Mouse (Mus musculus): ENCODE data around the gene Rita1. TPM values are rescaled to one million over a fixed set of nuclear protein-coding genes. Genes with fewer than 3 reads are reported as not detected.

Gene Rita1
- polyA plus RNA-seq, 1 experiment from 2014 or later: 13.4 TPM

- Histone ChIP-seq H3K27me3 (ENCODE audit: control insufficient read depth, insufficient read depth, low read length) (peaks cover under 1% of the 10 kb centered on the region; the same call in 1 of the 2 replicates), H3K9ac (ENCODE audit: low read length) (no peak overlapping the region), H3K4me1 (ENCODE audit: control insufficient read depth, insufficient read depth, low read length) (no peaks in the 10 kb centered on the region), H3K4me2 (ENCODE audit: low read depth, low read length) (no peak overlapping the region), H3K9me3 (replicated peaks; ENCODE audit: control insufficient read depth, low read length) (peaks cover 6% of the 10 kb centered on the region; the same call in 1 of the 2 replicates), H3K36me3 (ENCODE audit: control insufficient read depth, insufficient read depth, low read length) (no peaks in the 10 kb centered on the region), H3K4me3 (replicated peaks; ENCODE audit: low read length) (no peak overlapping the region), H3K27ac (ENCODE audit: low read length) (no peak overlapping the region)
- ATAC-seq (ENCODE audit: insufficient read depth, low FRiP score): no peak
- 41% methylated on average over 5 of the region's 5 CpGs for WGBS
Measured at GRCm38 (mm10) chr5:120634860-120635259, 22.5 kb upstream of the Rita1 start.

- H3K4me1 ChIP-seq (ENCODE audit: control insufficient read depth, insufficient read depth, low read length): no peaks in the 10 kb centered on the region
- H3K4me2 ChIP-seq (ENCODE audit: low read depth, low read length): no peak within 1 kb of the TSS
- peaks cover 6% of the 10 kb centered on the region; the same call in 1 of the 2 replicates for H3K9me3 ChIP-seq (replicated peaks; ENCODE audit: control insufficient read depth, low read length)
- no peaks in the 10 kb centered on the region for H3K36me3 ChIP-seq (ENCODE audit: control insufficient read depth, insufficient read depth, low read length)
- H3K9ac ChIP-seq (ENCODE audit: low read length): no peak within 1 kb of the TSS
- no peak within 1 kb of the TSS for H3K27ac ChIP-seq (ENCODE audit: low read length)
- H3K27me3 ChIP-seq (ENCODE audit: control insufficient read depth, insufficient read depth, low read length): peaks cover 4% of the 10 kb centered on the region; the same call in 1 of the 2 replicates
- WGBS: 39% methylated on average over 9 of the region's 9 CpGs
- ATAC-seq (ENCODE audit: insufficient read depth, low FRiP score): no peak
- H3K4me3 ChIP-seq (replicated peaks; ENCODE audit: low read length): no peak within 1 kb of the TSS
Measured at GRCm38 (mm10) chr5:120634131-120634530, 21.7 kb upstream of the Rita1 start, which contains the start of gene Cfap73. Gene Cfap73, minus strand, starts transcription at chr5:120634235.

DNA sequence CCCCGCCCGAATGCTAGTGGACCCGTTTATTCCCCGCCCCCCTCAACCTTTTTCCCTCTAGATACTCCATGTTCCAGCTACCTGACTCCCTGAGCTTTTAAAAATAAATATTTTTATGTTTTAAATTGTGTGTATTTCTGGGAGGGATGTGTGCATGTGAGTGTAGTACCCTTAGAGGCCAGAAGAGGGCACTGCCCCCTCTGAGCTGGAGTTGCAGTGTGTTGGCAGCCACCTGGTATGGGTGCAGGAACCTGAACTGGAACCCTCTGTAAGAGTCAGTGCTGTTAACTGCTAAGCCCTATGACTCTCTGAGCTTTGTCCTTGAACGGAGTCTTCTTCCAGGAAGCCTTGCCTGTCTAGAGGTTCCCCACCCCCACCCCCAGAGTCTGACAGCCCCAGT, 19.5 kb upstream of the Rita1 start:
- ATAC-seq (ENCODE audit: insufficient read depth, low FRiP score): no peak
- no peak overlapping the region for H3K27ac ChIP-seq (ENCODE audit: low read length)
- WGBS: 87% methylated on average over 5 of the region's 5 CpGs

DNA sequence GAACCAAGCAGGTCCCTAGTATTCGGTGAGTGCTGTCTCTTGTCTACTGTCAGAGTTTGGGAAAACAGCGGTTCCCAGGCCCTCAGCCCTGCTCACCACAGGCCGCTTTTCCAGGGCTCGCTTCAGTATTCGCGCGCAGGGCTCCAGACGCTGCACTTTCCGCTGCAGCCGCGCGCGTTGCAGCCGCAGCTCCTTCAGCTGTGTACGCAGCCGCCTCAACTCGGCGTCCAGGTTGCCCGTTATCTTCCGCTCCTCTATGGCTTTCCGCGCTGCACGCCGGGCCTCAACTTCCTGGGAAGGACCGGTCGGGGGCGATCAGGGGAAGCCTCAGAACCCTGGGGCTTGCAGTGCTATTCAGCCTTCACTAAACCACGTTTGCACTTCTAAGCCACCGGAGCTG, 18.7 kb upstream of the Rita1 start:
- Histone ChIP-seq H3K9me3 (replicated peaks; ENCODE audit: control insufficient read depth, low read length) (peaks cover 6% of the 10 kb centered on the region; the same call in 1 of the 2 replicates), H3K4me3 (replicated peaks; ENCODE audit: low read length) (0 out of 2 replicates have a peak overlapping the region, but pooled peaks have one; percentile 1), H3K4me2 (ENCODE audit: low read depth, low read length) (0 out of 2 replicates have a peak overlapping the region, but pooled peaks have one; percentile 16), H3K27me3 (ENCODE audit: control insufficient read depth, insufficient read depth, low read length) (peaks cover 4% of the 10 kb centered on the region; the same call in 1 of the 2 replicates), H3K27ac (ENCODE audit: low read length) (no peak overlapping the region), H3K9ac (ENCODE audit: low read length) (no peak overlapping the region), H3K4me1 (ENCODE audit: control insufficient read depth, insufficient read depth, low read length) (0 out of 2 replicates have a peak, but pooled peaks cover 3% of the 10 kb centered on the region), H3K36me3 (ENCODE audit: control insufficient read depth, insufficient read depth, low read length) (peaks cover 3% of the 10 kb centered on the region; the same call in 1 of the 2 replicates)
- no peak for ATAC-seq (ENCODE audit: insufficient read depth, low FRiP score)
- WGBS: 10% methylated on average over 29 of the region's 29 CpGs

More for the DNA sequence above, 19.5 kb upstream of the Rita1 start:
- Histone ChIP-seq H3K9me3 (replicated peaks; ENCODE audit: control insufficient read depth, low read length) (peaks cover 6% of the 10 kb centered on the region; the same call in 1 of the 2 replicates), H3K27me3 (ENCODE audit: control insufficient read depth, insufficient read depth, low read length) (peaks cover 4% of the 10 kb centered on the region; the same call in 1 of the 2 replicates), H3K9ac (ENCODE audit: low read length) (no peak overlapping the region), H3K4me1 (ENCODE audit: control insufficient read depth, insufficient read depth, low read length) (0 out of 2 replicates have a peak, but pooled peaks cover 3% of the 10 kb centered on the region), H3K36me3 (ENCODE audit: control insufficient read depth, insufficient read depth, low read length) (no peaks in the 10 kb centered on the region), H3K4me2 (ENCODE audit: low read depth, low read length) (no peak overlapping the region), H3K4me3 (replicated peaks; ENCODE audit: low read length) (no peak overlapping the region)

DNA sequence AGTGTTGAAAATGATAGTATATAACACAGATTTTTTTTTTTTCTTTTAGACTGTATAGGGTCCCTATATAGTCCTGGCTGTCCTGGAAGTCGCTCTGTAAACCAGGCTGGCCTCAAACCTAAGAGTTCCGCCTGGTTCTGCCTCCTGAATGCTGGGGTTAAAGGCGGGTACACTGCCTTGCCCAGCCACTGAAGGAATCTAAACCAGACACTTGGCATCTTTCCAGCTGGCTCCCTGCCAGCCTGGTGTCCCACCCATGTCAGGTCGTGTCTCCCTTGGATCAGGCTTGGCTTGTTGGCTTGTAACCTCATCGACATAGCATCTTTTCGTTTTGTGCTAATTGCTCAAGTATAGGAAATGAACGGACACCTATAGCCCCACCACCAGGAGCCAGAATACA, 16.2 kb upstream of the Rita1 start:
- WGBS: 53% methylated on average over 7 of the region's 7 CpGs
- H3K27me3 ChIP-seq (ENCODE audit: control insufficient read depth, insufficient read depth, low read length): peaks cover 4% of the 10 kb centered on the region; the same call in 1 of the 2 replicates
- no peak overlapping the region for H3K9ac ChIP-seq (ENCODE audit: low read length)
- no peak overlapping the region for H3K27ac ChIP-seq (ENCODE audit: low read length)
- peaks cover 6% of the 10 kb centered on the region; the same call in 1 of the 2 replicates for H3K9me3 ChIP-seq (replicated peaks; ENCODE audit: control insufficient read depth, low read length)
- 0 out of 2 replicates have a peak, but pooled peaks cover 3% of the 10 kb centered on the region for H3K4me1 ChIP-seq (ENCODE audit: control insufficient read depth, insufficient read depth, low read length)
- ATAC-seq (ENCODE audit: insufficient read depth, low FRiP score): no peak
- no peak overlapping the region for H3K4me3 ChIP-seq (replicated peaks; ENCODE audit: low read length)
- peaks cover 19% of the 10 kb centered on the region; the same call in 1 of the 2 replicates for H3K36me3 ChIP-seq (ENCODE audit: control insufficient read depth, insufficient read depth, low read length)
- H3K4me2 ChIP-seq (ENCODE audit: low read depth, low read length): no peak overlapping the region

- no peak for ATAC-seq (ENCODE audit: insufficient read depth, low FRiP score)
- Histone ChIP-seq H3K4me1 (ENCODE audit: control insufficient read depth, insufficient read depth, low read length) (0 out of 2 replicates have a peak, but pooled peaks cover 3% of the 10 kb centered on the region), H3K4me2 (ENCODE audit: low read depth, low read length) (no peak overlapping the region), H3K9ac (ENCODE audit: low read length) (no peak overlapping the region), H3K9me3 (replicated peaks; ENCODE audit: control insufficient read depth, low read length) (peaks cover 6% of the 10 kb centered on the region; the same call in 1 of the 2 replicates), H3K27ac (ENCODE audit: low read length) (no peak overlapping the region), H3K4me3 (replicated peaks; ENCODE audit: low read length) (no peak overlapping the region), H3K27me3 (ENCODE audit: control insufficient read depth, insufficient read depth, low read length) (peaks cover 4% of the 10 kb centered on the region; the same call in 1 of the 2 replicates), H3K36me3 (ENCODE audit: control insufficient read depth, insufficient read depth, low read length) (peaks cover 21% of the 10 kb centered on the region; the same call in 1 of the 2 replicates)
- WGBS: 88% methylated on average over 15 of the region's 15 CpGs
Measured at GRCm38 (mm10) chr5:120627515-120628300, 15.3 kb upstream of the Rita1 start.

DNA sequence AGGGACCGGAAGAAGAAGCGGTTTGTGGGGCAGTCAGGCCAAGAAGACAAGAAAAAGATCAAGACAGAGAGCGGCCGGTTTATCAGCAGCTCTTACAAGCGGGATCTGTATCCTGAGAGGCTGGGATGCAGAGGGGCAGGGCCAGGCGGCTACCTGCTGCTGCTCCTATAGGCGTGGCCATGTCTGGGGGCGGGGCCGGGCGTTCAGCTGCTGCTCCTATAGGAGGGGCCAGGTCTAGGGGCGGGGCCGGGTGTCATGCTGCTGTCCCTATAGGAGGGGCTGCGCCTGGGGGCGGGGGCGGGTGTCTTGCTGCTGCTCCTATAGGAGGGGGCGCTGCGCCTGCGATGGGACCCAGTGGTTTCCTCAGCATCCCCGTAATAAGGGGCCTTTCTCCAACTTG, 14.0 kb upstream of the Rita1 start:
- H3K4me1 ChIP-seq (ENCODE audit: control insufficient read depth, insufficient read depth, low read length): 0 out of 2 replicates have a peak, but pooled peaks cover 3% of the 10 kb centered on the region
- no peaks in the 10 kb centered on the region for H3K9me3 ChIP-seq (replicated peaks; ENCODE audit: control insufficient read depth, low read length)
- peaks cover 21% of the 10 kb centered on the region; the same call in 1 of the 2 replicates for H3K36me3 ChIP-seq (ENCODE audit: control insufficient read depth, insufficient read depth, low read length)
- H3K9ac ChIP-seq (ENCODE audit: low read length): no peak overlapping the region
- H3K4me3 ChIP-seq (replicated peaks; ENCODE audit: low read length): no peak overlapping the region
- WGBS: 41% methylated on average over 19 of the region's 19 CpGs
- no peak overlapping the region for H3K4me2 ChIP-seq (ENCODE audit: low read depth, low read length)
- ATAC-seq (ENCODE audit: insufficient read depth, low FRiP score): peak; percentile 49; the same call in 1 of the 2 replicates
- peaks cover 4% of the 10 kb centered on the region; the same call in 1 of the 2 replicates for H3K27me3 ChIP-seq (ENCODE audit: control insufficient read depth, insufficient read depth, low read length)
- no peak overlapping the region for H3K27ac ChIP-seq (ENCODE audit: low read length)

GRCm38 (mm10) chr5:120624427-120624826, 12.0 kb upstream of the Rita1 start:
- no peak overlapping the region for H3K9ac ChIP-seq (ENCODE audit: low read length)
- H3K36me3 ChIP-seq (ENCODE audit: control insufficient read depth, insufficient read depth, low read length): peaks cover 31% of the 10 kb centered on the region
- 95% methylated on average over 10 of the region's 10 CpGs for WGBS

More at GRCm38 (mm10) chr5:120624427-120624826, 12.0 kb upstream of the Rita1 start:
- ATAC-seq (ENCODE audit: insufficient read depth, low FRiP score): no peak
- H3K27ac ChIP-seq (ENCODE audit: low read length): no peak overlapping the region
- 0 out of 2 replicates have a peak, but pooled peaks cover 3% of the 10 kb centered on the region for H3K4me1 ChIP-seq (ENCODE audit: control insufficient read depth, insufficient read depth, low read length)
- H3K4me3 ChIP-seq (replicated peaks; ENCODE audit: low read length): no peak overlapping the region
- no peak overlapping the region for H3K4me2 ChIP-seq (ENCODE audit: low read depth, low read length)
- H3K27me3 ChIP-seq (ENCODE audit: control insufficient read depth, insufficient read depth, low read length): no peaks in the 10 kb centered on the region
- H3K9me3 ChIP-seq (replicated peaks; ENCODE audit: control insufficient read depth, low read length): no peaks in the 10 kb centered on the region

All from stomach, embryonic 16.5 days (tissue).